Mouse (Mus musculus): Measurements from ENCODE around the gene Obsl1. TPM values are rescaled to one million over a fixed set of nuclear protein-coding genes. Genes with fewer than 3 reads are reported as not detected.

Obsl1 gene
- total RNA-seq, 2 experiments from 2014 or later: 241 to 242 TPM

DNA sequence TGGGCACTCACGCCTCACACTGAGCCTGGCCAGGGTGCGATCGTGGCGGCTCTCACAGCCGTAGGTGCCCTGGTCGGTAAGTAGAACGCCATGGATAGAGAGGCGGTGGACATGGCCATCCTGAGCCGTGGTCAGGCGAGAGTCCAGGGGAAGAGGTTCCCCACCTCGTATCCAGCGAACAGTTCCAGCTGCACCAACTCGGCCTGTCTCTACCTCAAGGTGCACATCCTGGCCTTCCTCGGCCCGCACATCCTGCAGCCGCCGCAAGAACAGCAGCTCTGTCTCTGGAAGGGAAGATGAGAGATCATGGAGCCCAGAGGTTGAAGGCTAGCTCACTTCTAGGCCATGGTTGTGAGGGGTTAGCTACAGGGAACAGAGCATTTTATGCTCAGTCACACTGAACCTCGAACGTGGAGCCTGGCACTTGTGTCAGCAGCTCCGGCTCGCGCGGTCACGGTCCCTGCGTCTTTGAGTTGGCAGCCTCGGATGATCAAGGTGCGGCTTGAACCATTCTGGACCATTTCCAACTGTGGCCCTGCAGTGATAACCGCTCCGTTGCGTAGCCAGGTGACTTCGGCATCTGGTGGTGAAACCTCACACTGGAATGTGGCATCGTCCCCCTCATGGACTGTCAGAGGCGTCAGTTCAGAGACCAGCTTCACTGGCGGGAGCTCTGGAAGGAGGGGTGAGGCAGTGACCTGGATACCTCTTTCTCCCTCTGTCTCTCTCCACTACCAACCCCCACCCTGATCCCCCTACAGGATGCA is 15.3 kb downstream of the Obsl1 start:
- no peak for DNase-seq (ENCODE audit: low spot score in 2 of 2)

DNA sequence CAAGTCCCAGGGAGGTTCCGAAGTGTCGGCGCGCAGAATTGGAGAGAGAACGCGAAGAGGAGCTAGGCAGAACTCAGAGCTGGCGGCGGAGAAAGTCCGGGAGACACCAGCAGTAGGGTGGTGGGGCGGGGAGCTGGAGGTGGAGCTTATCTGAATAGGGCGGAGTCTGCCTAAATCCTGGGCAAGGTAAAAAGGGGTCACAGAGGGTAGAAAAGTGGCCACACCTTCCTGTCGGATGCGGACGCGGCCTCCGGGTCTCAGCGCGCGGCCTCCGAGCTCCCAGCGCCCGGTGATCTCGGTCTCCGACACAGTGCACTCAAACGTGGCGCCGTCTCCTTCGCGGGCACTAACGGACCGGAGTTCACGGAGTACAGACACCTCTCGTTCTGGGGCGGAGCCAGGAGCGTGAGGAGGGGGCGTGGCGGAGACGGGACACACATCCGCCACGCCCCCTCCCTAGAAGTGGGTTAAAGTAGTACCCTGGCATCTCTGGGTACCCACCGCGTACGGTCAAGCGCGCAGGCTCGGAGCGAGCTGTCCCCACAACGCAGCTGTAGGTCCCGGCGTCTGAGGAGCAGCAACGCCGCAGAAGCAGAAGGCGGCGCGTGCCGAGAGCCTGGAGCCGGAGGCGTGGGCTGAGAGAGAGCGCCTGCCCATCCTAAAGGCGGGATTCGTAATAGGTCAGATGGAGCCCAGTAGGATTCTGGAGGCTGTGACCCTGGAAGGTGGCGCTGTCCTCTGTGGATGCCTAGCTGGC is 18.7 kb downstream of the Obsl1 start:
- peak in 1 of 2 experiments; percentile 70 for DNase-seq (ENCODE audit: low spot score in 2 of 2)

DNA sequence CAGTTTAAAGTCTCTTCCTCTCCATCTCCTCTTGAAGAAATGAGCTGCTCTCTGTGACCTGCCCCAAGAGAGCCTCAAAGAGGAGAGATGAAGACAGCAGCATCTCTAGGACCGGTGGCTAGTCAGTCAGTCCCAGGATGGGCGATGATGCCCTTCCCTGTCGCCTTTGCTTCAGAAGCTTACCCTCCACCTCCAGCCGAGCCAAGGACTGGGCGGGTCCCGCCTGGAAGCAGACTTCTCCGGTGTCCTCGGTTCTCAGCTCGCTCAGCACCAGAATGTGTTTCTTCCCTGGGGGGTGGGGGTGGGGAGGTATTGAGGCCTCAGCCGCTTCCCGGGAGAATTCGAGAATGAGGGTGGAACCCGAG is 19.2 kb downstream of the Obsl1 start:
- no peak for DNase-seq (ENCODE audit: low spot score in 2 of 2)

DNA sequence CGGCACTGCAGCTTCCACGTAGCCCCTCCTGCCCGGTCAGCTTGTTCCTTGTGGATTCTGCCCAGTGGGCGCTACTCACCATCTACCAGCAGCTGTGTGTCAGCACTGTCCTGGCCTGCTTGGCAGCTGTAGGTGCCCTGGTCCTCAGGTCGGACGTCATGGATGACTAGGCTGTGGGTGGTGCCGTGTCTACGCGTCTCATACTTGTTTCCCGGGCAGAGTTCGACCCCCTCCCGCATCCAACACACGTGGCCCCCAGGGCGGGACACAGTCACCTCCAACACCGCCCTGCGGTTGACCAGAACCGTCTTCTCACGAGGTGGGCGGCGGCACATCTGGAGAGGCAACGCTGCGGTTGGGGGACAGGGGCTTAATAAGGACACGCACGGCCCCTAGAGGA is 19.7 kb downstream of the Obsl1 start:
- DNase-seq (ENCODE audit: low spot score in 2 of 2): no peak

DNA sequence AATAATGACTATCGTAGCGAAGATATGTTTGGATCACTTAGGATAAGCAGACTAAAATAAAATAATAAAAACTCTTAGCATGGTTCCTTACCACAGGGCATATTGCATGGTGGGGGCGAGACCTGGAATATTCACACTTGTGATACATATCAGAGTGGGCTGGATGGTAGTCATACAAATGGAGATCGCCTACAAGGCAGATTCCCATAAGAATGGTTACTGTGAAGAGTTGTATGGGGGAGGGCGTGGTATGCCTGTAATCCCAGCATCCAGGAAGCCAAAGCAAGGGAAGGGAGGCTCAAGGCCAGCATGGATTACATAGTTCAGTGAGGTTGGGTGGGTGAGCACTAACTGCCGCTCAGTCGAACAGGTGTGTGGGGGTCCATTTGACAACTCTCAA is 25.5 kb downstream of the Obsl1 start:
- DNase-seq (ENCODE audit: low spot score in 2 of 2): no peak

DNA sequence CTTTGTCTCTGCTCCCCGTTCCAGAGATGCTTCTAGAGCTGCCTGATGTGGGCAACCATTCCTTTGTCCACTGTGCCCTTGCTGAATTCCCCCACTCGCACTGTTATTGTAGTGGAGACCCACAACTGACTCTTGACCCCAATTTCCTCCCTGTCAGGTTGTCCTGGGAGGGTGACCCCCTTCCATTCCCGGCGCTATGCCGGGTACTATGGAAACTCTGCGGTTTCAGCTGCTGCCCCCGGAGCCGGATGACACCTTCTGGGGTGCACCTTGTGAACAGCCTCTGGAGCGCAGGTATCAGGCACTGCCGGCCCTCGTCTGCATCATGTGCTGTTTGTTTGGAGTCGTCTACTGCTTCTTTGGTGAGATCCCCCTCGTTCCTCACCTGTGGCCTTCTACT is 26.2 kb downstream of the Obsl1 start:
- DNase-seq (ENCODE audit: low spot score in 2 of 2): no peak

DNA sequence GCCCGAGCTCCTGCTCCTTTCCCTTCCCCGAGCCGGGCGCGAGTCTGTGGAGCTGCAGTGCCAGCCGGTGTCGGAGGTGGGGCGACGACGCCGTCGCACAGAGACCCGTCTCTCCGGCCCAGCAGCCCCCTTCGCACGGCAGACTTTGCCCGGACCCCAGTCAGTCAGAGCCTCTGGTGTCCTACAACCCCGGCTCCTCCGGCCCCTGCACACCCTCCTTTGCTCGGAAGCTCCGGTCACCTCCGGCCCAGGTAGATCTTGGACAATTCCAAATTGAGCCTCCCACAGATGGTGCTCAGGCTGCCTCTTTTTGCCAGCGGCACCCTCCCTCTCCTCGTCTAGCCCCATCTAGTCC is 26.6 kb downstream of the Obsl1 start:
- DNase-seq (ENCODE audit: low spot score in 2 of 2): no peak

DNA sequence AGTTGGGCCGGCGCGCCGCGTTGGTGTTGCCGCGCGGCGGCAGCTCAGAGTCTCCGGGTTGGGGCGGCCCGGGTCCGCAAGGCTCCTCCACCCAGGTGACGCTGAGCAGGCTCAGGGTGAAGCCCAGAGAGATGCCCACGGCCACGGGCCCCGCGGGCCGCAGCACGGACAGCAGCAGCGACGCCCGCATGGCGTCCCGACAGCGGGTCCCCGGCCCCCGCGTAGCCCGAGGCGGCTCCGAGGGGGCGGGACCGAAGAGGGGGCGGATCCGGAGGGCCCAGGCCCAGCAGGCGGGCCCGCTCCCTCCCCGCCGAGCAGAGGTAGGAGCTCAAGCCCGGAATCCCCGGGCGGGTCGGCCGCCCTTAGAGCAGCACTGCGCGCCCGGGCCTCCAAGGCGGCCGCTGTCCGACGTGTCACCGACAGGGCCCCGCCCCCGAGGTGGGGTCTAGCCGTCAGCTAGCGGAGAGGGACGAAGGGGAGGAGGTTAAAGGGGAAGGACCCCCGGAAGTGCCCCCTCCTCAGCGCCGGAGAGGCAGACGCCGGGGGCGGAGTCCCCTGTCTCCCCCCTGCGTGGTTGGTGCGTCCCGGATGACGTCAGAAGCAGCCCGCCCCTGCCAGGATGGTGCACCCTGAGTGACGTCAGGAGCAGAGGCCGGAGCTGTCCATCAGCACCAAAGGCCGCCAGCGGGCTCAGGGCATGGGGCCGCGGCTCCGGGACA is 27.2 kb downstream of the Obsl1 start, which contains the start of the genes Chpf and Tmem198:
Gene Chpf, minus strand, starts transcription at position 392 of the 719 bp plus-strand sequence.
Gene Tmem198, plus strand, starts transcription at position 617 of the 719 bp plus-strand sequence.
- peak; percentile 93 to 96 for DNase-seq (ENCODE audit: low spot score in 2 of 2)

DNA sequence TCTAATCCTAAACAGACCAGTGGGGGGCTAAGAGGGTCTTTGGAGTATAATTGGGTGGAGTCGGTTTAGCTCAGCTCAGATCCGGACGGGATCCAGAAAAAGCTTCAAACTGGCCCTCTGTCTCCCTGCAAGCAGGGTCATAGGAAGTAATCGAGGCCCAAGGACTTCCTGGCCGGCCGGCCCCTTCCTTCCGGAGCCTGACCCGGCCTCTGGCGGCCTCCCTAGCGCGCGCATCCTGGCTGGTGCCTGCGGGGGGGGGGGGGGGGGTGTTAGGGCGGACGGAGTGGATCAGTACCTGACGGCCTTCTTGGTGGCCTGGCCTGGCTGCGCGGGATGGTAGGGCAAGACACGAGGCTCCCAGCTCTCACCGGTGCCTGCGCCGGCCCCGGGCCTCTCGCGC is 27.8 kb downstream of the Obsl1 start:
- no peak for DNase-seq (ENCODE audit: low spot score in 2 of 2)

DNA sequence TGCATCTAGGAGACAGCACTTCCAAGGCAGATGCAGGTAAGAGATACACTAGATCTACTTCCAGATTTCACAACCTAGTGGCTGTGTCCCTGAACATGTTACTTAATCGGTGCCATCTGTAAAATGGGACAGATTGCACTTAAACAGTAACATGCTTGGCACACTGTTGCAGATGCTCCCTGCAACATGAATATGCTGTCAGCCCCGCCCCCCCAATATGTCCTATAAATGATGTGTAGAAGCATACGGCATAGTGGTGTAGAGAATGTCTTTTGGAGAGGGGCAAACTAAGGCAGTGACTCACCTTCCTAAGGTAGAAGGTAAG is 28.3 kb downstream of the Obsl1 start:
- no peak for DNase-seq (ENCODE audit: low spot score in 2 of 2)

DNA sequence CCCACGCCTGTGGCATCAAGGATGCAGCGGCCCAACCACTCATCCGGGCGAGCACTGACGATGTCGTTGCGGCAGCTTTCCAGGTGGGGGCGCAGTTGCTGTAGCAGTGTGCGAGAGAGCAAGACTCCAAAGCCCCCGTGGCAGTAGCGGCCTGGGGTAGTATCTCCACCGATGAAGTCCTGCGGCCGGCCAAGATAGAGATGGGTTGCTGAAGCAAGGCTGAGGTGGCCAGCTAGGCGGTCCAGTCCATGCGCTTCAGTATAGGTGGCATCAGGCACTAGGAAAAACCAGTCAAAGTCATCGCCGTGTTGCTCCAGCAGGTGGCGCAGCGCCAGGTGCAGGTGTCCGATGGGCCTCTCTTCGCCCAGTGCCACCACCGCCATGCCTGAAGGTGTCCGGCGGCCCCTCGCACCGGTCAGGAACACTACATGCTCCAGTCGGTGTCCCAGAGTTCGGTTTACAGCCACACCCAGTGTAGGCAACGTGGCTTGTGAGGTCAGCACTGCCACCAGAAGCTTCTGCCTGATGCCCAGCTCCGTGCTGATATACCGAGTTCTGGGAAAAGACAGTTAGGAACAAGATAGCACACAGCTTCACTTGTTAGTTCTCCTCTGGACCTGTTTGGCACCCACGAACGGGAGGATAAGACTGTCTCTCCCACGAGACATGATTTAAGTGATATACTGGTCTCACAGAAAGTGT is 28.8 kb downstream of the Obsl1 start:
- peak; percentile 69 to 80 for DNase-seq (ENCODE audit: low spot score in 2 of 2)

DNA sequence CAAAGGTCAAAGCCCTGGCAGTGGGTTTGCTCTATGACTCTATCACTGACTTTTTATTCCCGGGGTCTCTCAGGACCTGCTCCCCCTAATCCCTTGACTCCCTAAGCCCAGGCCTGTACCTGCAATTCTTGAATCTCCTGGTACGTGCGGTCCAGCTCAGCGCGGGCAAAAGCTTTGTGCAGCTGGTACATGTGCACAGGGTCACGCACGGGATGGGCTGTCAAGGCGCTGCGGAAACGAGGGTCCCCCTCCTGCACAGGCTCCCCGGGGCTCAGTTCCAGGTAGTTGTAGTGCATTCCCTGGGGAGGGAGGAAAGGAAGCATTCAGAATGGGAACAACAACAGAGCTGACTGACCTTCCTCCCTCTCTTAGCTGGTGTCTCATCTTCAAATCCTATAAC is 29.8 kb downstream of the Obsl1 start:
- no peak for DNase-seq (ENCODE audit: low spot score in 2 of 2)

DNA sequence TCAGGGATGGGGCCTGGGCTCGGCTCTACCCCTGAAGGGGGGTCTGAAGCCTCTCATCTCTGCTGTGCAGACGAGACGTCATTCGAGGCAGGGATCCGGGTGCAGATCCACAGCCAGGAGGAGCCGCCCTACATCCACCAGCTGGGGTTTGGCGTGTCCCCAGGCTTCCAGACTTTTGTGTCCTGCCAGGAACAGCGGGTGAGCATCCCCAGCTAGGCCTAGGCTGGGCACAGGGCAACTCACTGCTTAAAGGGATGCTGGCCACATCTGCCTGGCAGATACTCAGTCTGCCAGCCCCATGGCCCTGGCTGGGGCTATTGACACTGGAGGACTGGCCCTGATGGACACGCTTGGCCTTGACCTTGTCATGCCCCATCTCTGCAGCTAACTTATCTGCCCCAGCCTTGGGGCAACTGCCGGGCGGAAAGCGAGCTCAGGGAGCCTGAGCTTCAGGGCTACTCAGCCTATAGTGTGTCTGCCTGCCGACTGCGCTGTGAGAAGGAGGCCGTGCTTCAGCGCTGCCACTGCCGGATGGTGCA is 36.9 kb downstream of the Obsl1 start:
- no peak for DNase-seq (ENCODE audit: low spot score in 2 of 2)

DNA sequence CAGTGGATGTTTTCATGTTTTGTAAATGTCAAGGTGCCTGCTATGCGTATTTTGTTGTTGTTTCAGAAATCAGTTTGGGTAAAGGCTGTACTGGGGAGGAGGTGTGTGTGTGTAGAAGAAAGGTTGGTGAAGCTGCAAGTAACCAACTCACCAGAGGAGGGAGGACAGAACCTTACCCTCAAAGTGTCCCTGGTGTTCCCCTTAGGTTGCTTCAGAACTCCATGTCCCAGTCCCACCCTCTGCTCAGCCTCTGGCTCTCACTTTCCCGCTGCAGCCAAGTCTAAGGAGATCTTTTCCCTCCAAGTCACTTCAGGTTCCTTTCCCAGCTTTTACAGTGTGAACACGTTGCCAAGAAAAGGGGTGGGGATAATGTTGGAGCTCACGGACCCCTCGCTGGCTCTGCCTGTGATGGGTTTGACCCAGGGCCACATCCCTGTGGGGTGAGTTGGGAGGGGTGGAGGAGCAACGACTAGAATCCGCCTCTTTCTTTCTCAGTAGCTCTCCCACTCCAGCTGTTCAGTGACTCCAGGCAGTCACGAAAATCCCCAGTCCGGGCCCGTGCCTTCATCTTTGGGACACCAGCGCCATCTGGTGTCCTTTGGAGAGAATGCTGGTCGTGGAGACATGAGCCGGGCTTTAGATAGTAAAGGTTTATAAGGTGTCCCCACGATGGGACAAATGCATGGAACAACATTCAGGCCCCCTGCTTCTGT is 38.9 kb downstream of the Obsl1 start:
- peak; percentile 62 to 64 for DNase-seq (ENCODE audit: low spot score in 2 of 2)

DNA sequence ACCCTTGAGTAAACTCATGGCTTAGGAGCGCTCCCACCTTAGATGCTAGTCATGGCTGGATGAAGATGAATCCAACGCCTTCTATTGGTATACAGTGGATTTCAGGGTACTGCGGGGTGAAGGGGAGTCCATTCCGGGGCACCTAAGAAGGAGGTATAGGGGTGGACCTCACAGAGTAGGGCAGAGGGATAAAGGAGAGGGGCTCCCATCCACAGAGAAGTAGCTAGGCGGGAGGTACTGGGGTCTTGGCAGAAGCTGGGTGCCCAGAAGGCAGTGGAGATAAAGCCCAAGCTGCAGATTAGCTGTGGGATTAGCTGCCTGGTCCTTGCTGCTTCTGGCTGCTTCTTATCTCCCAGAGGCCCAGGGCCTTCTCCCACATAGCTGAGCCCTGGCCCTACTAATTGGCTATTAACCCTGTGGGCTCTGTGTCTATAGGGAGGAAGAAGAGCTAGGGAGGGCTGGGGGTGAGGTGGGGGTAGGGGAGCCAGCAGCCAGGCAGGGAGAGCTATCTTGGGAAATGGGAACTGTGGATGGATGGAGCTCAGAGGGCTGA is 42.5 kb downstream of the Obsl1 start:
- no peak for DNase-seq (ENCODE audit: low spot score in 2 of 2)

DNA sequence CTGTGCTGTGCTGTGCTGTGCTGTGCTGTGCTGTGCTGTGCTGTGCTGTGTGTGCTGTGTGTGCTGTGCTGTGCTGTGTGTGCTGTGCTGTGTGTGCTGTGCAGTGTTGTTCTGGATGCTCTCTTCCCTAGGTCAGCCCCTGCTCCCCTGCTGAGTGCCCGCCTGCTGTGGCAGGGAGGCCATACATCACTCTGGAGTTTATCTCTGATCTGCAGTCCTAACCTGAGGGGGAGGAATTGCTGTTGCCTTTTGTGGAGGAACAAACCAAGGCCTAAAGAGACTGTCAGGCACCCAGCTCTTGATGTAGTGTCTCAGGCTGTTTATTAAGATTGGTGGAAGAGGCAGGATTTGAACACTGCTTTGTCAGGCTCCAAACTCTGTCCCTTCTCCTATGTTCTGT is 43.6 kb downstream of the Obsl1 start:
- no peak for DNase-seq (ENCODE audit: low spot score in 2 of 2)

DNA sequence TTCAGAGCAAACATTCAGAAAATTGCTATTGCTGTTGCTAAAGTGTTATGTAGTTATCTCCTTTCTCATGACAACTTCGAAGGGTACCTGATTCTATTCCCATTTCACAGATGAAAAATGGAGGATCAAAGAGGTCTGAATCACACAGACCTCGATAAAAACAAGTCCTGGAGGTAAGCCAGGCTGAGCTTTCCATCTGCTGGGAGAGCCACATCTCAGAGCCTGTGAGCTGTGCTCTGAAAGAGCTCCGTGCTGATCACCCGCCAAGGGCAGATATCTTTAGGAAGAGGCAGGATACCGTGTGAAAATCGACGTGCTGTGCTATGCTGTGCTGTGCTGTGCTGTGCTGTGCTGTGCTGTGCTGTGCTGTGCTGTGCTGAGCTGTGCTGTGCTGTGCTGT is 46.0 kb downstream of the Obsl1 start:
- no peak for DNase-seq (ENCODE audit: low spot score in 2 of 2)

DNA sequence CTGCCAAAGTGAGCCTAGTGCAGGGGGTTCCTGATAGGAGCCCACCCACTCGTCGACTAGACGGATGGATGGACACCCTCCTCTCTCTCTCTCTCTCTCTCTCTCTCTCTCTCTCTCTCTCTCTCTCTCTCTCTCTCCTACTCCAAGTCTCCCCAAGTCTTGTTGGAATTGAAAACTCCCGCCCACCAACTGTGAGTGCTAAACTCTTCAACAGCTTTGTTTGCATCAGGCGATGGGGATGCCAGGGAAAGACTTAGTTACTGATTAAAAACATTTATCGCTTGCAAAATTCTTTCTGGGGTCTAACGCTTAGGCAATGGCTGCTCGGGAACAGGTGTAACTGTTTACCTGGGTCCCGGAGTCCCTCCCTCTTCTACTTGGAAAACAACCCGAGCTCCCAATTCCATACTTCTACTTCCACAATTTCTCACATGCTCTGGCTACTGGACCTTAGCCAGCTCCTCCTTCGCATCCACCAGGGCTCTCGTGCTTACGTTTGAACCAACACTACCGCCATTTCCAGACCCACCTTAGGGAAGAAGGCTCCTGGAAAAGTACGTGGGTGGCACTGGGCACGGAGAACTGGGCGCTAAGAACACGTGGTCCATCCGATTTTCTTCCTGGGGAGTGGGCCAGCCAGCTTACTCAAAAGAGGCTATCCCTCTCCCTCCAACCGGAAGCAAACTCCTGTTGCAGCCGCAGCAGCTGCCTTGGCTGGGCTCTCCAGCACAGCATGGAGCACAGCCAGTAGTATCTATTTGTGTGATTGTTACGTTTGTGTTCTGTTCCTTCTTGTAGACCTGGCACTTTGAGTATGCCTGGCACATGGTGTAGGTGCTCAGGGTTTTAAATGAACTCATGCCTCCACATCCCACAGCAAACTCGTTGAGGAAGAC is 47.2 kb downstream of the Obsl1 start:
- DNase-seq (ENCODE audit: low spot score in 2 of 2): no peak

Measured in adrenal gland, postnatal 4 days (tissue).